Mouse (Mus musculus): Measurements from ENCODE around the gene Aasdh. TPM values are rescaled to one million over a fixed set of nuclear protein-coding genes. Genes with fewer than 3 reads are reported as not detected.

The Aasdh gene
- polyA plus RNA-seq, 1 experiment from 2014 or later: 20.4 TPM

DNA sequence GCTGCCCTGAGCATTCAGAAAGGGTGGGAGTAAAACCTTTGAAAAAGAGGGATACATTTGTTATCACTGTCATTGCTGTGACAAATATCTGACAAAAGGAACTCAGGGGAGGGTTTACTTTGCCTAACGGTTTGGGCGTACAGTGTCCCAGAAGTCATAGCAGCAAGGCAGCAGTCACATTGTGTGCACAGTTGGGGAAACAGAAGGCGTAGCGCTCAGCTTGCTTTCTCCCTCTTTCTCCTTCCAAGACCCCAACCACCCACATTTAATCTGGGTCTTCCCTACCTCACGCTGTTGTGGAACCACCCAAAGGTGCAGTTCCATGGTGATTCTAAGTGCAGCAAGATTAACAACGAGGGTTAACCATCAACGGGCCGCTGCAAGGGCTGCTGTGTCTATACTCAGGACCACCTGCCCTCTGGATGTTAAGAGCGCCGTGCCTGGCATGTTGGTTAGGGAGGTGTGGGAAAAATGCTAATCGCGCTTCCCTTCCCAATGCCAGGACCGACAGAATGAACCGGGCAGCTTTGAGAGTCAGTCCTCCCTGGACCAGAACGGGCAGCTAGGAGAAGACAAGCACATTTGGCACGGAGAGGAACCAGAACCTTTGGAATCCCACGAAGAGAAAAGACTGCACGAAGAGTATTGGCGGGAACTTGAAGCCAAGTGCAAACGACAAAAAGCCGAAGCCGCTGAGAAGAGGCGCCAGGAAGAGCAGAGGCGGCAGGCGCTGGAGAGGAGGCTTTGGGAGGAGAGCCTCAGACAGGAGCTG is 49.3 kb downstream of the Aasdh start:
- H3K36me3 ChIP-seq (replicated peaks): peaks cover 15% of the 10 kb centered on the region; the same call in 1 of the 2 replicates
- ATAC-seq (replicated peaks): 0 out of 2 replicates have a peak, but pooled peaks have one; percentile 7
- H3K27me3 ChIP-seq (replicated peaks): peaks cover 14% of the 10 kb centered on the region
- H3K4me3 ChIP-seq: no peak overlapping the region
- H3K9ac ChIP-seq: no peak overlapping the region
- peaks cover 14% of the 10 kb centered on the region for H3K4me1 ChIP-seq
- H3K27ac ChIP-seq: no peak overlapping the region
- 27% methylated on average over 25 of the region's 25 CpGs for WGBS
- peak overlapping the region; percentile 36 for H3K4me2 ChIP-seq
- no peaks in the 10 kb centered on the region for H3K9me3 ChIP-seq

DNA sequence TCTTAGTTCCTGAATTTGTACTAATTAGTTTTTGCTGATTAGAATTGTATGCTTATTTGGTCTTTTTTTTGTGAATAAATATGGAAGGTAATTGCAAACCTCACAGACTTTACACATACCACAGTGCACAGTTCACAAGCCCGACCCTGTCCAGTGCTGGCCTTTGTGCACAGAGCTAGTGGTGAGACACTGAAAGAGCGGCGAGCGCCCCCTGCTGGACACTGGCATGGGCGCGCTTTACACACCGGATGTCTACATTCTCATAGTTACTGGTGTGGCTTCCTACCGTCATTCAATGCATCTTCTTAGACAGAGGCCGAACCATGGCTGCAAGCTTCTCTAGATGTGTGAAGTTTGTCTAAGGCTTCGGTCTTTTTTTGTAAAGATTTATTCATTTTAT is 51.8 kb downstream of the Aasdh start:
- Histone ChIP-seq H3K9ac (no peak overlapping the region), H3K4me1 (peaks cover 18% of the 10 kb centered on the region), H3K27ac (no peak overlapping the region), H3K36me3 (replicated peaks) (peaks cover 8% of the 10 kb centered on the region; the same call in 1 of the 2 replicates), H3K9me3 (no peaks in the 10 kb centered on the region), H3K27me3 (replicated peaks) (peaks cover 14% of the 10 kb centered on the region), H3K4me2 (no peak overlapping the region), H3K4me3 (no peak overlapping the region)
- peak; percentile 81 for ATAC-seq (replicated peaks)
- 13% methylated on average over 10 of the region's 10 CpGs for WGBS

DNA sequence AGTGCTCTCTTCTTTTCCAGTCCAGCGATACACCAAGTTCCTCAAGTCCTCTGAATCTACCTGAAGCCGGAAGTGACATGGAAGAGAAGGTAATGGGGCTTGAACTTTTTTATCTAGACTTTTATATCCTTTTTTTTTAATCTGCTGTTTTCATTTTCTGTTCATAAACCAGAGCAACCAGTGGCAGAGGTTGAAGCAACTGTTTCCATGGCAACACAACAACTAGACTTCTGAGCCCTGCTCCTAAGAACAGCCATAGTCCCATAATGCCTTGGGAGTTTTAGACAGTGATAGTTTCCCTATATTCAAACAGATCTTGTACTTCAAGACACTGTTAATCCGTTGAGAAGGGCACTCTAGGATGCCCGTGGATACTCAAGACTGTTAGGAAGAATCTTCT is 54.0 kb downstream of the Aasdh start:
- H3K9ac ChIP-seq: no peak overlapping the region
- peaks cover 9% of the 10 kb centered on the region for H3K4me1 ChIP-seq
- 72% methylated on average over 4 of the region's 4 CpGs for WGBS
- H3K27ac ChIP-seq: no peak overlapping the region
- no peak for ATAC-seq (replicated peaks)
- H3K27me3 ChIP-seq (replicated peaks): peaks cover 8% of the 10 kb centered on the region
- H3K9me3 ChIP-seq: no peaks in the 10 kb centered on the region
- H3K4me3 ChIP-seq: no peak overlapping the region
- H3K4me2 ChIP-seq: no peak overlapping the region
- peaks cover 4% of the 10 kb centered on the region; the same call in 1 of the 2 replicates for H3K36me3 ChIP-seq (replicated peaks)

DNA sequence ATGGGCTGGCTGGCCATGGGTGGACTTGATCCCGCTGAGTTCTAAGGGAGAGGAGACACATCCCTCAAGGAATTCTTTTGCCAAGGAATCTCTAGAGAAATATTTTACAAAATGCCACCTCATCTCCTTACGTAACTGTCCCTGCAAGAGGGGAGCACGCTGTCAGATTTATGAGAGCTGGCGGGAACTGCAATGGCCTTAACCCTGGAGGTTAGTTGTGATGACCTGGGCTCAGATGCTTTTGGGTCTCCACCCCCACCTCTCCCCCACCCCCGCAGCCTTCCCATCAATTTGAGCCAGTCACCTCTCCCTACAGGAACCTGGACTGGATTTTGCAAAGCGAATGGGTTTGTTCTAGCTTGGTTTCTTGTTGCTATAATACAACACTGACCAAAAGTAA is 58.2 kb downstream of the Aasdh start:
- H3K9me3 ChIP-seq: no peaks in the 10 kb centered on the region
- H3K9ac ChIP-seq: no peak overlapping the region
- H3K27ac ChIP-seq: no peak overlapping the region
- WGBS: 98% methylated on average over 6 of the region's 6 CpGs
- H3K4me1 ChIP-seq: peaks cover 32% of the 10 kb centered on the region
- no peak overlapping the region for H3K4me2 ChIP-seq
- no peak for ATAC-seq (replicated peaks)
- H3K27me3 ChIP-seq (replicated peaks): no peaks in the 10 kb centered on the region
- no peaks in the 10 kb centered on the region for H3K36me3 ChIP-seq (replicated peaks)
- no peak overlapping the region for H3K4me3 ChIP-seq

DNA sequence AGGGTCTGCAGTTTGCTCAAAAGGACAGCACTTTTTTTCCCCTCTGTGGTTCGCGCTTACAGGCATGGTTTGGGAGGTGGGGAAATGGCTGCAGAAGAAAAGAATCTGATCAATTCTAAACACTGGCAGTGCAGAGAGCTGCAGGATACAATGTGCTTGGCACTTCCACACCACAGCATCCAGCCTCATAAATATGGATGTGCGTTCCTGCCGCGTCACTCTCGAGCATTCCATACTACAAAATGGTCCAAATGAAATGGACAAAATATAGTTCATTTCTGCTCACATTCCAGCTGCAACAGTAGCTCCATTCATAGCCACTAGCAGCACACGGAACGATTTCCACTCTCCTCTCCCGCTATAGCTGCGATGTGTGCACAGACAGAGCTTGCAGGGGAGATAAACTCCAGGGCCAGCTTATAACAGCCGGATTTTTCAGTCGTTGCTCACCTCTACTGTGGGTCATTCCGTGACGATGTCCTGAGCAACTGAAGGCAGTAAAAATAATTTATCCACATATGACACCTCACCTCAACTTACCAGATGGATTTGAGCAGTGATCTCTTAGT is 60.6 kb downstream of the Aasdh start:
- no peak overlapping the region for H3K4me3 ChIP-seq
- peak overlapping the region; percentile 63 for H3K27ac ChIP-seq
- H3K27me3 ChIP-seq (replicated peaks): no peaks in the 10 kb centered on the region
- H3K9me3 ChIP-seq: no peaks in the 10 kb centered on the region
- peak; percentile 59 for ATAC-seq (replicated peaks)
- H3K4me2 ChIP-seq: no peak overlapping the region
- H3K4me1 ChIP-seq: peaks cover 23% of the 10 kb centered on the region
- no peaks in the 10 kb centered on the region for H3K36me3 ChIP-seq (replicated peaks)
- H3K9ac ChIP-seq: no peak overlapping the region
- 52% methylated on average over 14 of the region's 14 CpGs for WGBS

DNA sequence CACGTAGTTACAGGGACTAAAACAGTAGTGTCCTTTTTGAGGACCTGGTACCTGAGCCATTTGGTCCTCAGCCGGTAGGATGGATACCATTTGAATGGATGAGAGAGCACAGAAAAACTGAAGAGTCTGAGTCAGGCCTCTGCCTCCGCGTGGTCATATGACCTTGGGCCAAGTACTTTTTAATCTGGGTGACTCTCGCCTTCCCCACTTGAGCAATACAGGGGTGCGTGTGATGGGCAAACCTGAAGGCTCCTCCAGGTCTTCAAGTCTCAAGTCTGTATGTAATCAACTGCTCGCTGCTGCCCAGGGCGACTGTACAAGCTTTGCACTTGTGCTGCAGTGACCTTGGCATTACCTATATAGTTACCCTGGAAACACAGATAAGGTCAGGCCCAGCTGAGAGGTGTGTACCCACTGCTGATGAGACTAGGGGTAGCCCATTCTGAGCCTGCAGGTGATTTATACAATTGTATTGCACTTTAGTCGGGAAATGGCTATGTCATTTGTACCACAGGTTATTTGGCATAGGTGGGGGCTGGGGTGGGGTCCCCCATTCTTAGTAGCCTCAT is 61.4 kb downstream of the Aasdh start:
- peak; percentile 35 for ATAC-seq (replicated peaks)
- no peaks in the 10 kb centered on the region for H3K27me3 ChIP-seq (replicated peaks)
- H3K36me3 ChIP-seq (replicated peaks): no peaks in the 10 kb centered on the region
- H3K9ac ChIP-seq: no peak overlapping the region
- no peaks in the 10 kb centered on the region for H3K9me3 ChIP-seq
- no peak overlapping the region for H3K4me3 ChIP-seq
- H3K27ac ChIP-seq: peak overlapping the region; percentile 63; the same call in 1 of the 2 replicates
- no peak overlapping the region for H3K4me2 ChIP-seq
- WGBS: 81% methylated on average over 9 of the region's 9 CpGs
- H3K4me1 ChIP-seq: peaks cover 23% of the 10 kb centered on the region

DNA sequence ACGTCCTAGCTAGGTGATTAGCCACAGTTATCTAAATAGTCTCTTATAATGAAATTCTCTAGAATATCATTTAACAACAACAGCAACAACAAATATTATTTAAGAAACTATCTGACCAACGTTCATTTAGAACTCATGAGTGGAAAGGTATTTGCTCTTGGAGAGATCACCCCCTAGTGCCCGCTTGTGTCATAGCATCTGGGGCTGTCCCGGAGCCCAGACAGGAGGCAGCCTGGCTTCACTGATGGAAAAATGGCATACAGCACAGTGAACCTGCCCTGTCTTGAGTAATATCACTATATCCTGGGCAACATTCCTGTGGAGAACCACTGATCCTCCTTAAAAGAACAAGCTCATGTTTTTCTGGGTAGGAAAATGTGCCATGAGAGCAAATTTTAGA is 61.9 kb downstream of the Aasdh start:
- no peaks in the 10 kb centered on the region for H3K9me3 ChIP-seq
- no peak overlapping the region for H3K4me2 ChIP-seq
- no peaks in the 10 kb centered on the region for H3K27me3 ChIP-seq (replicated peaks)
- H3K4me3 ChIP-seq: no peak overlapping the region
- no peaks in the 10 kb centered on the region for H3K36me3 ChIP-seq (replicated peaks)
- no peak overlapping the region for H3K9ac ChIP-seq
- H3K27ac ChIP-seq: peak overlapping the region; percentile 63; the same call in 1 of the 2 replicates
- 13% methylated on average over 4 of the region's 4 CpGs for WGBS
- peak; percentile 33; the same call in 1 of the 2 replicates for ATAC-seq (replicated peaks)
- H3K4me1 ChIP-seq: peaks cover 23% of the 10 kb centered on the region

DNA sequence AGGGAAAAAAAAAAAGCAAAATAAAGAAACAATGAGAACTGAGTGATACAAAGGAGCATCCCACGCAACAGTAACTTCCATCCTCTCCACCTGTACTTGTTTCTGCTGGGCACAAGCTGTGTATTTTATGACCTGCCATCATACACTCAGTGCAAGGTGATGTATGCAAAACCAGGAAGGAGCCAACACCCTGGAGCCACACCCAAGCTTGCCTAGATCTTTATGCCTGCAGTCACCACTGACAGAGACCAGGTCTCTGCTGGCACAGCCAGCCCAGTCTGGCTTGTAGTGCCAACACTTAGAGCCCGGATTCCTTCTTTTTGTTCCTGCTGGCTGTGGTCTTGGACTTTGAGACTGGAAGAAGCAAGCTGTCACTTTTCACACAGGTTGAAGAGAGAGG is 63.5 kb downstream of the Aasdh start:
- Histone ChIP-seq H3K27me3 (replicated peaks) (no peaks in the 10 kb centered on the region), H3K4me3 (no peak overlapping the region), H3K9ac (no peak overlapping the region), H3K27ac (no peak overlapping the region), H3K4me2 (no peak overlapping the region), H3K4me1 (peaks cover 23% of the 10 kb centered on the region), H3K9me3 (no peaks in the 10 kb centered on the region), H3K36me3 (replicated peaks) (no peaks in the 10 kb centered on the region)
- 77% methylated on average over 2 of the region's 2 CpGs for WGBS
- ATAC-seq (replicated peaks): no peak

DNA sequence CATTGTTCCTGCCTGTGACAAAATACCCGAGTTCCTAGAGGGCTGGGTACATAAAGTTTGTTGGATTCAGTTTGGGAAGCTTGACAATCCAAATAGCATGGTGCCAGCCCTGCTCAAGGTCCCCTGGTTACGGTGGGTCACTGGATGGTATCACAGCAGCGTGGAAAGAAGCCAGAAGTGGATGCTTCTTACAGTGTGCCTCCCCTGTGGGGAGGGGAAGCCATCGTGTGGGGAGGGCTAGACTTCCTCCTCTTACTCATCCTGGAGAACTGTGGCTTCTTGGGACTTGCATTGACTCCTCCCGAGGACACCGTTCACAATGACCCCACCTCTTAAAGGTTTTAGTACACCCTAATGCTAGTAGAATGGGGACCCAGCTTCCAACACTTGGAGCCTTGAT is 65.5 kb downstream of the Aasdh start:
- H3K27ac ChIP-seq: no peak overlapping the region
- no peaks in the 10 kb centered on the region for H3K27me3 ChIP-seq (replicated peaks)
- H3K9ac ChIP-seq: no peak overlapping the region
- H3K4me3 ChIP-seq: no peak overlapping the region
- H3K4me1 ChIP-seq: peaks cover 14% of the 10 kb centered on the region
- 86% methylated on average over 6 of the region's 6 CpGs for WGBS
- H3K36me3 ChIP-seq (replicated peaks): no peaks in the 10 kb centered on the region
- no peak for ATAC-seq (replicated peaks)
- H3K9me3 ChIP-seq: no peaks in the 10 kb centered on the region
- H3K4me2 ChIP-seq: no peak overlapping the region

DNA sequence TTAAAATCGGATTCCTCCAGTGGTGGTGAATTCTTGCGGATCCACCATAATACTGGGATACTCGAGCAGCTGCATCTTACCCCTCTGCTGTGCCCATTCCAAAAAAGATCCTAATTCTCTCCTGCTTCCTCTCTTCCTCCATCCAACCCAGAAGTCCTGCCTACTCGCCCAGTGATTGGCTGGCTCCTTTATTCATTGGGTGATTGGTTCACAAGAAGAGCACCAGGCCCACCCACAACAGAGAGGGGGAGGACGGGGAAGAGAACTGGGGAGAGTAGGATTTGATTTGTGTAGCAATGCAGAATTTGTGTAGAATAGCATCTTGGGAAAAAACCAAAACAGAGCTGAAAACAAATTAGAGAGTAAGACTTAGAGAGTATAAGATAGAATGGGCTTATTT is 68.3 kb downstream of the Aasdh start:
- H3K4me1 ChIP-seq: peaks cover 3% of the 10 kb centered on the region; the same call in 1 of the 2 replicates
- H3K27ac ChIP-seq: no peak overlapping the region
- 61% methylated on average over 5 of the region's 5 CpGs for WGBS
- H3K9me3 ChIP-seq: no peaks in the 10 kb centered on the region
- ATAC-seq (replicated peaks): no peak
- no peak overlapping the region for H3K9ac ChIP-seq
- H3K4me3 ChIP-seq: no peak overlapping the region
- H3K27me3 ChIP-seq (replicated peaks): no peaks in the 10 kb centered on the region
- H3K4me2 ChIP-seq: no peak overlapping the region
- H3K36me3 ChIP-seq (replicated peaks): no peaks in the 10 kb centered on the region

DNA sequence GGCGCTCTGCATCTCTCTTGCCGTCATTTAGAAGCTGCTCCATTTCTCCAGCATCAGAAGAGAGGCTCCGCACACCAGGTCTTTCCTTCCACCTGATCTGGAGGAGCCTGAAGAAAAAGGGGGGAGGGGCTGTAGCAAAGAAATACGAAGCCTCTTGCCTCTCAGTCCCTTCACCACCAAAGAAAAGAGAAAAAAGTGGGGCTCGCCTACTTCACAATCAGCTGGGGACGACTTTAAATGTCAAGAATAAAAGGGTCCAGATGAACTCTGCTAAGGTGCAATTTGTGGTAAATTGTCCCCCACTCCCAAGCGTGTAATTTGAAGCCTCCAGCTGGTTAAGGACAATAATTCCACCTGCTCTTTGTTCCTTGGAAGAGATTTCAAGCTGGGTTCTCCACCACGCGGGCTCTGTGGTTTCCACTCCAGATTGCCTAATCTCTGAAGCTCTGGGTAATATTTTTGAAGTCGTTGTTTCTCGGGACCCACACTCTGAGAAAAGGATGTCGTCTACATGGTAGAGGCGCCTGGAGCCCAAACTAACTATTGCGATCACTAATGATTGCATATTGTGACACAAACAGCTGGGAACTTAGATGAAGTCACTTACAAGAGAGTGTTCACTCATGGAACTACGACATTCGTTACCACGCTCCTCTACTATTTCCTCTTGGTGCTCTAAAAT is 72.6 kb downstream of the Aasdh start:
- H3K9ac ChIP-seq: no peak overlapping the region
- peaks cover 19% of the 10 kb centered on the region for H3K4me1 ChIP-seq
- no peak for ATAC-seq (replicated peaks)
- H3K4me3 ChIP-seq: no peak overlapping the region
- no peaks in the 10 kb centered on the region for H3K27me3 ChIP-seq (replicated peaks)
- 67% methylated on average over 17 of the region's 17 CpGs for WGBS
- no peak overlapping the region for H3K27ac ChIP-seq
- no peak overlapping the region for H3K4me2 ChIP-seq
- H3K36me3 ChIP-seq (replicated peaks): 0 out of 2 replicates have a peak, but pooled peaks cover 2% of the 10 kb centered on the region
- H3K9me3 ChIP-seq: no peaks in the 10 kb centered on the region

DNA sequence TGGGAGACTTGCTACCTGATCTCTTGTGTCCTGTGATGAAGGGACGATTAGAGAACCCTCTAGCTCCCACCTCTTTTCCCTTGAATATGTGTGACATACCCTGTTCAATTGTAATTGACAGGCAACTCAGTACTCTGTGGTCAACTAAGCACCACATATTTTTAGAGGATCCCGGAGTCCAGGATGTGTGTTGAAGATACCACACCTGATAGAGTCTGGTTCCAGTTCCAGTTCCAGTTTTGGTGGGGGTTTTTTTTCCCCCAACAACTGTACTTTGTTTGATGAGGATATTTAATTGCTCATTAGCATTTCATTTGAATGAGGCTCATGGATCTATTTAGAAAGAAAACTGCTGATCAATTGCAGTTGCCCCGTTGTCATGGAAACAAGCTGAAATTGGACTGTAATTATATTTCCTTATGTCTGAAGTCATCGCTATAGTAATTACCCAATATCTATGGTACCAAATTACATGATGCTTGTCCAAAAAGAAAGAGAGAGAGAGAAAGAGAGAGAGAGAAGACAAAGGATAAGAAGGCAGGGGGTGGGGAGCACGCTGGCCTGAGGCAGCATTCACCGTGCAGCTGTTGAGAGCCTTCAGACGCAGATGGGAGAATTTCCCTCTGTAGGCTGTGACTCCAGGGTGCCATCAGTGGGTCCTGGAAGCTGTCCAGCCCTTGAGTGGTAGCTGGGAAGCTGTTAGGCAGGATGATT is 76.6 kb downstream of the Aasdh start:
- peak; percentile 56 for ATAC-seq (replicated peaks)

More for the DNA sequence above, 76.6 kb downstream of the Aasdh start:
- WGBS: 60% methylated on average over 7 of the region's 7 CpGs
- Histone ChIP-seq H3K27ac (peak overlapping the region; percentile 77), H3K9me3 (no peaks in the 10 kb centered on the region), H3K27me3 (replicated peaks) (no peaks in the 10 kb centered on the region), H3K4me2 (no peak overlapping the region), H3K4me1 (peaks cover 24% of the 10 kb centered on the region), H3K36me3 (replicated peaks) (0 out of 2 replicates have a peak, but pooled peaks cover 2% of the 10 kb centered on the region), H3K9ac (no peak overlapping the region), H3K4me3 (no peak overlapping the region)
